Mouse (Mus musculus): ENCODE measurements around the gene Sdad1. TPM values are rescaled to one million over a fixed set of nuclear protein-coding genes. Genes with fewer than 3 reads are reported as not detected.

Gene Sdad1
- total and polyA plus RNA-seq, 2 experiments, result 5.7 to 6.3 TPM

DNA sequence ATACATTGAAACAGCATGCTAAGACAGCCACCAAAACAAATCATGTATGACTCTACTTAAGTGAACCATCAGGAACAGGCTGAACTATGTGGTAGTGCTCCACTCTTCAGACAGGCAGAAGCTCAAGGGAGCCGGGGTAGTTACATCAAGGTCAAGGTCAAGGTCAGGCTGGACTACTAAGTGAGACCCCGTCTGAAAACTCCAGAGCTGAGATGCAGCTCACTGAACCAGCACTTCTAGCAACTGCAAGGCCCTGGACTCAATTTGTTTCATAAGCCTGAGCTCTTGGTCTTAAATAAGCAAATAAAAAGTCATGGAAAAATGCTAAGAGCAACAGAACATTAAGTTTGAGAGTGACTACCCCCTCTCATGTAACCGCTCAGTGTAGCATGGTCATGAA, 6.0 kb downstream of the Sdad1 start:
- TF ChIP-seq POLR2A (IDR thresholded peaks at IDR 0.05; ENCODE audit: extremely low read depth, insufficient read depth, low read length) (no peak), CTCF (IDR thresholded peaks at IDR 0.05; ENCODE audit: low read depth, low read length) (no peak)
- H3K4me1 ChIP-seq (ENCODE audit: control insufficient read depth, insufficient read depth, low read length), result peaks cover 6% of the 10 kb centered on the region; the same call in 1 of the 2 replicates
- no peak for DNase-seq (ENCODE audit: extremely low read depth, low read depth, low spot score)
- H3K4me3 ChIP-seq (ENCODE audit: insufficient read depth, low read depth, low read length), result no peak overlapping the region
- peaks cover 7% of the 10 kb centered on the region; the same call in 1 of the 2 replicates for H3K79me2 ChIP-seq (ENCODE audit: control insufficient read depth, insufficient read depth, low read length)
- peaks cover 33% of the 10 kb centered on the region; the same call in 1 of the 2 replicates for H3K36me3 ChIP-seq (ENCODE audit: control insufficient read depth, insufficient read depth, low read length)
- 84% methylated on average over 3 of the region's 3 CpGs for WGBS
- no peak overlapping the region for H3K27ac ChIP-seq (replicated peaks; ENCODE audit: insufficient read depth, low read depth, low read length)
- no peaks in the 10 kb centered on the region for H3K27me3 ChIP-seq (ENCODE audit: control insufficient read depth, insufficient read depth, low read length)
- H3K9ac ChIP-seq (ENCODE audit: low read depth, low read length), result no peak overlapping the region

DNA sequence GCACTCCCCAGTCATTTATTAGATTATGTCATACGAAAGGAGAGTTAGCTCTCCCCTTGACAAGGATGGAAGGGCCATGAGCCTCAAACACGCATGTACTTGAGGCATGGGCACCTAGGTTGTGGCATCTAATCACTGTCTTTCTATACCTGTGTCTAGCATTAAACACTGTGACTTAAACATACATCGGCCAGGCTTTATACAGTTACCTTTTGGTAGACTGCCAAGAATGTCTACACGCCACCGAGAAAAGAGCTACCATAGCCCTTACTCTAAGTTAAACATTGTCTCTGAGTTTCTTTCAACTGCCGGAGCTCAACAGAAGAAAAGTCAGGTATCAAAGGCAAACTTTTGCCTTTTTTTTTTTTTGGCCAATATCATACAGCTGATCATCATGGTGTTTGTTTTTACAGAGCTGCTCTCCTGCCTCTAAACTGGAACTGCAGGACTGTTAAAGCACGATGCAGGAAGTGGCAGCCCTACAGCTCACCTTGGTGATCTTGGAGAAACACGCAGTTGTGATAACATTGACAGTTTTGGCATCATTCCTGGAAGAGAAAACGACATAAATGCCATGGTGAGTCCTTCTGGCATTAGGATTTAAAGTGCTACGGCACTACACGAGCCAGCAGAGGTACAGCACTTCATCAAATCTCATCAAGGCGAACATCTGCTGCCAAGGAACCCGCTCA, 8.0 kb downstream of the Sdad1 start:
- no peak for DNase-seq (ENCODE audit: extremely low read depth, low read depth, low spot score)
- Histone ChIP-seq H3K4me3 (ENCODE audit: insufficient read depth, low read depth, low read length) (no peak overlapping the region), H3K4me1 (ENCODE audit: control insufficient read depth, insufficient read depth, low read length) (no peaks in the 10 kb centered on the region), H3K9ac (ENCODE audit: low read depth, low read length) (no peak overlapping the region), H3K27ac (replicated peaks; ENCODE audit: insufficient read depth, low read depth, low read length) (no peak overlapping the region), H3K79me2 (ENCODE audit: control insufficient read depth, insufficient read depth, low read length) (no peaks in the 10 kb centered on the region), H3K27me3 (ENCODE audit: control insufficient read depth, insufficient read depth, low read length) (no peaks in the 10 kb centered on the region), H3K36me3 (ENCODE audit: control insufficient read depth, insufficient read depth, low read length) (peaks cover 38% of the 10 kb centered on the region; the same call in 1 of the 2 replicates)
- 79% methylated on average over 13 of the region's 13 CpGs for WGBS
- TF ChIP-seq POLR2A (IDR thresholded peaks at IDR 0.05; ENCODE audit: extremely low read depth, insufficient read depth, low read length) (no peak), CTCF (IDR thresholded peaks at IDR 0.05; ENCODE audit: low read depth, low read length) (no peak)

DNA sequence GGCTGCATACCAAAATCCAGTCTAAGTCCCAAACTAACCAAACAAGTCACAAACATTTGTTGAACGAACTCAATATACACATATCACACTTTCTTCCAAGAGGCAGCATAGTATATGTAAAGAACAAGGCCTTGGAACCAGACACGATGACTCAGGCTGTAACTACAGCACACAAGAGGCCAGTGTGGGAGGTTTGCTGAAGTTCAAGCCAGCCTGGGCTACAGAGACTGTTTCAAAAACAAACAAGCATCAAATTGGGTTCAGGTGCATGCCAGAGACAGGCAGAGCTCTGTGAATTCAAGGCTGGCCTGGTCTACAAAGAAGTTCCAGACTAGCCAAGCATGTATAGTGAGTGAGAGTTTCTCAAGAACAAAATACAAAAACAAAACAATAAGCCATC, 15.8 kb downstream of the Sdad1 start:
- H3K79me2 ChIP-seq (ENCODE audit: control insufficient read depth, insufficient read depth, low read length), result no peaks in the 10 kb centered on the region
- DNase-seq (ENCODE audit: extremely low read depth, low read depth, low spot score), result no peak
- no peak overlapping the region for H3K4me3 ChIP-seq (ENCODE audit: insufficient read depth, low read depth, low read length)
- H3K36me3 ChIP-seq (ENCODE audit: control insufficient read depth, insufficient read depth, low read length), result peaks cover 52% of the 10 kb centered on the region
- 77% methylated on average over 2 of the region's 2 CpGs for WGBS
- no peaks in the 10 kb centered on the region for H3K27me3 ChIP-seq (ENCODE audit: control insufficient read depth, insufficient read depth, low read length)
- TF ChIP-seq CTCF (IDR thresholded peaks at IDR 0.05; ENCODE audit: low read depth, low read length) (no peak), POLR2A (IDR thresholded peaks at IDR 0.05; ENCODE audit: extremely low read depth, insufficient read depth, low read length) (no peak)
- H3K9ac ChIP-seq (ENCODE audit: low read depth, low read length), result no peak overlapping the region
- H3K27ac ChIP-seq (replicated peaks; ENCODE audit: insufficient read depth, low read depth, low read length), result no peak overlapping the region
- no peaks in the 10 kb centered on the region for H3K4me1 ChIP-seq (ENCODE audit: control insufficient read depth, insufficient read depth, low read length)

DNA sequence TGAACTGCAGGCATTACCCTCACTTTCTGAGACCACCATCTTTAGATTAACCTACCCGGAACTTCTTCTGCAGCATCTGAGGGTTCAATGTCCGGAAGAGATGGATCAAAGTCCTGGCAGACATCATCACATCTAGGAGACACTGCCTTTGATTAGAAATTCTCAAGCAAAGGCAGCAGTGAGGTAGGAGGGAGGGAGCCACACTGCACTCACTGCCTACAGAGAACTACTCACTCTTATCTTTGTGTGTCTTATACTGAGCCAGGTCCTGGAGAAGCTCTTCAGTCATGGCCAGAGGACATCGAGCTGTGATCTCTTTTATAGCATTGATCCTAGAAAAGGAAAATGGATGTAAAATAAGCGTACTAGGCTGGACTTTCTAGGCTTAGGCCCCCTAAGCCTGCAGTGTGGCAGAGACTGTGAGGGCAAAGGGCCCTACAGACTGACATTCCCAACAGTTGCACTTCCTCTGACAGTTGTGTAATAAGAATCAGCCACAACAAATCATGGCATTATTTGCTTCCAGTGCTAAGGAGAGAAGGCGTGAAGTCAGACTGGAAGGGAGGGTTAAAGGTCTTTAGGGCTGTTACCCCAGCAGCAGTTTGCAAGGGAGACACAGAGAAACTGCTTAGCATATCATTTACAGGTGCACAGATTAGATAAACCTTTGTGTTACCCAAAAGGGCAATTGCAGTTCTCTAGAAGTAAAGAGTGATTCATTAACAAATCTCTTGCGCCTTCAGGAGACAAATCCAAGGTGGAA, 18.4 kb downstream of the Sdad1 start:
- Histone ChIP-seq H3K4me1 (ENCODE audit: control insufficient read depth, insufficient read depth, low read length) (no peaks in the 10 kb centered on the region), H3K9ac (ENCODE audit: low read depth, low read length) (no peak overlapping the region), H3K27me3 (ENCODE audit: control insufficient read depth, insufficient read depth, low read length) (no peaks in the 10 kb centered on the region), H3K27ac (replicated peaks; ENCODE audit: insufficient read depth, low read depth, low read length) (no peak overlapping the region), H3K79me2 (ENCODE audit: control insufficient read depth, insufficient read depth, low read length) (no peaks in the 10 kb centered on the region), H3K36me3 (ENCODE audit: control insufficient read depth, insufficient read depth, low read length) (peaks cover 58% of the 10 kb centered on the region), H3K4me3 (ENCODE audit: insufficient read depth, low read depth, low read length) (no peak overlapping the region)
- TF ChIP-seq POLR2A (IDR thresholded peaks at IDR 0.05; ENCODE audit: extremely low read depth, insufficient read depth, low read length) (no peak), CTCF (IDR thresholded peaks at IDR 0.05; ENCODE audit: low read depth, low read length) (no peak)
- DNase-seq (ENCODE audit: extremely low read depth, low read depth, low spot score), result no peak
- 85% methylated on average over 6 of the region's 6 CpGs for WGBS

DNA sequence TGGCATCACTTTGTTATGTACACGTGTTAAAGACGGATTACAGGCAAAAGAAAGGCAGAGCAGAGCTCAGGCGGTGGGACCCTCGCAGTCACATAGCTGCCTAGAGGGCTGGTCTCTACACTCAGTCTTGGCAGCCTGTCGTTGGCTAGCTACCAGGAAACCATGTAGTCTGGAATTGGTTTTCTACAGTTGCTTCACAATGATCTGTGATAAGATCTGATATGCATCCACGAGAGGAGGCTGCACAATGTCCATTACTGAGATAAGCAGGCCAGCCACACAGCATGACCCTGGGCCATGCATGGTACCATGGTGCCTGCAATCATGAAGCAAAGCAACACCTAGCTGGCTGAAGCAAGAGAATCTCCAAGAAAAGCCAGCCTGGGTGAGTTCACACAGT, 22.4 kb downstream of the Sdad1 start:
- Histone ChIP-seq H3K4me3 (ENCODE audit: insufficient read depth, low read depth, low read length) (no peak overlapping the region), H3K79me2 (ENCODE audit: control insufficient read depth, insufficient read depth, low read length) (no peaks in the 10 kb centered on the region), H3K27ac (replicated peaks; ENCODE audit: insufficient read depth, low read depth, low read length) (no peak overlapping the region), H3K4me1 (ENCODE audit: control insufficient read depth, insufficient read depth, low read length) (no peaks in the 10 kb centered on the region), H3K9ac (ENCODE audit: low read depth, low read length) (no peak overlapping the region), H3K36me3 (ENCODE audit: control insufficient read depth, insufficient read depth, low read length) (peaks cover 44% of the 10 kb centered on the region), H3K27me3 (ENCODE audit: control insufficient read depth, insufficient read depth, low read length) (no peaks in the 10 kb centered on the region)
- DNase-seq (ENCODE audit: extremely low read depth, low read depth, low spot score), result no peak
- WGBS, result 72% methylated on average over 6 of the region's 6 CpGs
- TF ChIP-seq POLR2A (IDR thresholded peaks at IDR 0.05; ENCODE audit: extremely low read depth, insufficient read depth, low read length), result no peak
- TF ChIP-seq CTCF (IDR thresholded peaks at IDR 0.05; ENCODE audit: low read depth, low read length), result no peak

DNA sequence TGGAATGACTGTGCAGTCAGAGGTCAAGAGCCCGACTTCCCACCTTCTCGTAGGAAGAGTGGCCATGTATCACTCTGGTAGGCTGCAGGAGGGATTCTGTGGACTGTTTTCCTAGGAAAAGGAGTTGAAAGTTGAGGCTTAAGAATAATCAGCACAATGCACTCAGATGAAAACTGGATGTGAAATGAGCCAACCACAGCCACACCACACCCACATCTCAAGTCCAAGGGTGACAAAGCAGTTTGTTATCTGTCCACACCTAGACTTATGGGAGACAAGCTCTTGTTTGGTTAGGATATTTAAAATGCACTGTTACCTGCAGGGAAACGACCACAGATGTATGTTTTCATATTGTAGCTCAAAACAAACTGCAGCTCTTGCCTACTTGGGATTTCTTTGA, 27.2 kb downstream of the Sdad1 start:
- Histone ChIP-seq H3K36me3 (ENCODE audit: control insufficient read depth, insufficient read depth, low read length) (peaks cover 17% of the 10 kb centered on the region), H3K27me3 (ENCODE audit: control insufficient read depth, insufficient read depth, low read length) (no peaks in the 10 kb centered on the region), H3K9ac (ENCODE audit: low read depth, low read length) (no peak overlapping the region), H3K4me3 (ENCODE audit: insufficient read depth, low read depth, low read length) (no peak overlapping the region), H3K4me1 (ENCODE audit: control insufficient read depth, insufficient read depth, low read length) (no peaks in the 10 kb centered on the region), H3K79me2 (ENCODE audit: control insufficient read depth, insufficient read depth, low read length) (no peaks in the 10 kb centered on the region), H3K27ac (replicated peaks; ENCODE audit: insufficient read depth, low read depth, low read length) (no peak overlapping the region)
- 52% methylated on average over 3 of the region's 3 CpGs for WGBS
- TF ChIP-seq CTCF (IDR thresholded peaks at IDR 0.05; ENCODE audit: low read depth, low read length) (no peak), POLR2A (IDR thresholded peaks at IDR 0.05; ENCODE audit: extremely low read depth, insufficient read depth, low read length) (no peak)
- DNase-seq (ENCODE audit: extremely low read depth, low read depth, low spot score), result peak; percentile 31
